Mouse (Mus musculus) adrenal gland, postnatal 14 days (tissue): ENCODE data around the gene Gm7173. TPM values are rescaled to one million over a fixed set of nuclear protein-coding genes. Genes with fewer than 3 reads are reported as not detected.

ENCODE experiments used
- DNase-seq: peaks from one replicate; pipeline ENCODE4 v3.0.0; 2021; ENCODE audit warnings: mixed read lengths
- long read RNA-seq, 2 experiments: library from polyadenylated mRNA; stranded (forward); transcript quantifications; one replicate each; pipeline ENCODE4 v2.0.0; 2021
- total RNA-seq: library from RNA; stranded (reverse); gene quantifications from 2 replicates; pipeline ENCODE4 v1.2.3, GENCODE M21; 2021

The Gm7173 gene
- 0.22 and 0.41 TPM in 2 replicates for total RNA-seq
- long read RNA-seq, experiment 1: 0 reads
- long read RNA-seq, experiment 2: 0 reads

DNA sequence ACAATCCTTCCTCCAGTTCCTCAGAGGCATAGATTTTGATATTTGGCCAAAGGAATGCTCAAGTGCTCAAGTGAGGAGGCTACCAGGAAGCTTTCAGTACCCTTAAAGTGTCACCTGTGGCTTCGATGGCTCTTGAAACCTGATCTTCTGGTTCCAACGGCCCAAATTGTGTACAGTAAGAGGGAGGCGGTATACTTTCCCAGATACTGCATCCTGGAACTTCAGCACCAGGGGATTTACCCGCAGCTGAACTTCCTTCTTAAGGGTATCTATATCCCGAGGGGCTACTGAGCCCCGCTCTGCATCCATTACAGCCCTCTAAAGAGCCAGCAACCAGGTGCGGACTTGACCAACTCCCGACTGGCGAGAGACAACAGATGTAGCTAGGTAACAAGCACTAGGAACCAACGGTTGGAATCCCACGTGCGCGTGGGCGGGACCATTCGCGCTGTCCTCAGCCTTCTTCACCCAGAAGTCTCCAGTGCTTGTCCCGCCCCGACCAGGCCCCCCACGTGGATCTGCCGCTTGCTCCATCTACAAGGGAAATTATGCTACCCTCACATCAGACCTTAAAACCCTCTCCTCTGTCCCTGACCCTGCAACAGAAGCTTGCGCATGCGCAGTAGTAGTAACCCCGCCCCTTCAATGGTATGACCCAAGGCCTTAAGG, at the start of gene Gm7173:
Gene Gm7173 (minus strand): TSS at position 309 of the 669 bp plus-strand sequence.
- peak; percentile 74 for DNase-seq

DNA sequence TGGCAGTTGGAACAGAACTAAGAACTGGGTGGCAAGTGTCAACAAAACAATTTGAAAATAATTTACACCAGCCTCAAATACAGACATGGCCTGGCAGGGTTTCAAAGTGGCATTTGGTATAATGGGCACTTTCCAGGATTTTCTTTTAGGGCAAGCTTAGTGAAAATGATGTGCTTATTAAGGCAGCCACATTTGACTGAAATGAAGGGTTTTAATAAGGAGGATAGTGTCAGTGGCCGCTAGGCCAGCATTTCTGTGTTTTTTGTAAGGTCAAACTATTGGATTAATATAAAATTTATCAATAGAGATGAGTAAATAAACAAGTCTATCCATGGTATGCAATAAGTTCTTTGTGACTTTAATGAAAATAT, 546 bp upstream of the Gm7173 start:
- DNase-seq: no peak

DNA sequence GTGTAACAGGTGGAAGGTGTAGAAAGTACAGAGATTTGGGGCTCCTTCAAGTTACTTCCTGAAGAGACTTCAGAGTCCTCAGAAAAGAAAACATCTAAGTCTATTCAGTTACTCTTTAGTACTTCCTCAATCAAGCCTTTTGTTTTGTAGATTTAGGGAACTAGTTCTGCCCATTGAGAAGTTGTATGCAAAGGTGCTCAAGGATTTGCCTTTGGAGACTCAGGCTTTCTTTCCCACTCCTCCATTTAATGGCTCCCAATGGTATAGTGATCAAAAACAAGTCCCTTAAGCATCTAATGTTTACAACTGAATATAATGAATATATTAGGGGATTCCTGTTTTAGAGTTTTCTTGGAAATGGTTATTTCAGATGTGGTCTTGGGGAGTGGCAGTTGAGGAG, 200.3 kb downstream of the Gm7173 start:
- no peak for DNase-seq

Other genes starting within 250 kb of the Gm7173 start
- 0.33 TPM in 1 of 2 replicates, not detected in the other for gene Mageb16, start 154.2 kb upstream of the Gm7173 start, total RNA-seq